Mouse (Mus musculus): ENCODE measurements around the gene Ccdc61. TPM values are rescaled to one million over a fixed set of nuclear protein-coding genes. Genes with fewer than 3 reads are reported as not detected.

Ccdc61 gene
- polyA plus RNA-seq, 1 experiment from 2014 or later: 32.1 TPM

DNA sequence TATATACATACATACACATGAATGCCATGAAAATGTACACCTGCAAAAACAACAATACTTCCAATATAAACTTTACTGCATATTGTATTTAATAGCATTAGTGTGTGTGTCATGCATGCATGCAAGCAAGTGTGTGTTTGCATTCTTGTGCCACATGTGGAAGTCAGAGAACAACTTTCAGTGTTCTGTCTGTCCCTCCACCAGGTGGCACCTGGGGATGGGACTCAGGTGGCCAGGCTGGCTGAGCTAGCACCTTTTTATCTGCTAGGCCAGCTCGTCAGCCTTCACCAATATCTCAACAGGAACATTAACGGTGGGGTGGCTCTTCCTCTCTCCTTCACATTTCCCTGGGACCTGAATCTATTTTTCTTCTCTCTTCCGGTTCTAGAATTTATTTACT lies 7.7 kb downstream of the Ccdc61 start:
- Histone ChIP-seq H3K36me3 (peaks cover 18% of the 10 kb centered on the region; the same call in 1 of the 2 replicates), H3K9me3 (no peaks in the 10 kb centered on the region), H3K27ac (no peak overlapping the region), H3K4me1 (0 out of 2 replicates have a peak, but pooled peaks cover 6% of the 10 kb centered on the region), H3K4me2 (no peak overlapping the region), H3K4me3 (no peak overlapping the region), H3K27me3 (no peaks in the 10 kb centered on the region), H3K9ac (no peak overlapping the region)
- no peak for ATAC-seq (ENCODE audit: borderline replicate concordance, extremely low read depth, low FRiP score, low TSS enrichment)
- WGBS: 57% methylated on average over 3 of the region's 3 CpGs

DNA sequence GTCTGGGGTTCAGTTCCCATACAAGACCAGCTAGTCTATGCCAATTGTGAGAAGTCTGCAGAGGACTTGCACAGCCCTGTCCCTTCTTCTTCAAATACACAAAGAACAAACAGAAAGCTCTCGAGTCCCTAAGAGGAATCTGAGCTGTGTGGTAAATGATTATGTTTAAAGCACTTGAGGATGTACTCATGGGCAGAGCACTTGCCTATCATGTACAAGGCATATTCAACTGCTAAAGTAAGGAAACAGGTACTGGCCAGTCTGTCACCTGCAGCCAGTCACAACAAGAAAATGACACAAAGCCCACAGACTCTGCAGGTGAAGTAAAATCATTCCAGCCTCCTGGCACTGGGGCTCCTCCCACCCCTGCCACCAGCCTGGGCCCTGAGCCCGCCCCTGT lies 9.7 kb downstream of the Ccdc61 start:
- H3K4me1 ChIP-seq: 0 out of 2 replicates have a peak, but pooled peaks cover 6% of the 10 kb centered on the region
- peak; percentile 35; the same call in 1 of the 2 replicates for ATAC-seq (ENCODE audit: borderline replicate concordance, extremely low read depth, low FRiP score, low TSS enrichment)
- no peak overlapping the region for H3K4me2 ChIP-seq
- H3K9ac ChIP-seq: no peak overlapping the region
- peaks cover 18% of the 10 kb centered on the region; the same call in 1 of the 2 replicates for H3K36me3 ChIP-seq
- no peaks in the 10 kb centered on the region for H3K9me3 ChIP-seq
- H3K4me3 ChIP-seq: no peak overlapping the region
- WGBS: 54% methylated on average over 2 of the region's 2 CpGs
- no peaks in the 10 kb centered on the region for H3K27me3 ChIP-seq
- 0 out of 2 replicates have a peak overlapping the region, but pooled peaks have one; percentile 7 for H3K27ac ChIP-seq

DNA sequence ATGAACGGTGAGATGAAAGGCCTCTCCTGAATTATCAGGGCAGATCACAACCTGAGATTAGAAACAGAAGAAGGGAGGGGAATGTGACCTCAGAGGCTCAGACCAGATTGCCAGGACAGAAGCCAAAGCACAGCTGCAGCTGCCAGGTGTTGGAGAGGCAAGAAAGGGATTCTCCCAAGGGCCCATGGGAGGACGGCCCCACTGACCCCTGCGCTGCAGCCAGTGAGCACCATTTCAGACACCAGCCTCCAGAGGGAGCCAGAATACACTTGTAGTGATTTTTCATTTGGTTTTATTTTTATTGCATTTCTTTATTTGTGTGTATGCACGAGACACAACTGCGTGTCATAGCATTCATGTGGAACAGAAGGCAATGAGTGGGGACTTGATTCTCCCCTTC lies 13.7 kb downstream of the Ccdc61 start:
- H3K36me3 ChIP-seq: peaks cover 11% of the 10 kb centered on the region; the same call in 1 of the 2 replicates
- no peak overlapping the region for H3K9ac ChIP-seq
- peaks cover 8% of the 10 kb centered on the region for H3K27me3 ChIP-seq
- 47% methylated on average over 5 of the region's 5 CpGs for WGBS
- H3K4me2 ChIP-seq: no peak overlapping the region
- H3K4me1 ChIP-seq: peaks cover 27% of the 10 kb centered on the region
- H3K9me3 ChIP-seq: no peaks in the 10 kb centered on the region
- H3K4me3 ChIP-seq: no peak overlapping the region
- no peak for ATAC-seq (ENCODE audit: borderline replicate concordance, extremely low read depth, low FRiP score, low TSS enrichment)
- H3K27ac ChIP-seq: no peak overlapping the region

DNA sequence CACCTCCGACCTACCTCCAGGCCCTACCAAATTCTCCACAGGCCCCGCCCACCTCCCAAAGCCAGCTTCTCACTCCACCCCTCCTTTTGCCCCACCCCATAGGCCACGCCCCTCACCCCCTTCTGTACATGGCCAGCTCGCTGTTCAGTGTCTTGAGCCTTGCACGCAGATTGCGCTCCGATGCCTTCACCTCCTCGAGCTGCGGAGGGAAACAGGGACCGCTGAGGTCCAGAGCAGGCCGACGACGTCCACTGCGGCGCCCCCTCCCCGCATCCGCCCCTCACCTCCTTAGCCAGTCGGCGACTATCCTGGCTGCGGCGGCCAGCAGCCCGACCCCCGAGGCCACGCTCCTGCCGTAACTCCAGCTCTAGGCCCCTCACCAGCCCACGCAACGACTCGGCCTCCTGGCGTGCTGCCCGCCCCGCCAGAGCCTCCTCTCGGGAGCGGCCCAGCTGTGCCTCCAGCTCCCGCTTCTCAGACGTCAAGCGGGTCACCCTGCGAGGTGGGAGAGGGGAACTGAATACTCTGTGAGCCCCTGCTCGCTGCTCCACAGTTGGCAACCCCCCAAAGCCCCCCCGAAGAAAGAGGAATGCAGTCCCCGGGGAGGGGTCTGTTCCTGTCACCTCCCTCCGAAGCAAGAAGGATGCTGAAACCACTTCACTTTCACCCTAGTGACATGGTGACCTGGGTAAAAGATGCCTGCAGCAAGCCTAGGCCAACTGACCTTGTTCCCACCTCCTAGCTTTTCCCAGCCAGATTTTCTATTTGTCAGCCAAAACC lies 16.4 kb downstream of the Ccdc61 start:
- Histone ChIP-seq H3K4me2 (peak overlapping the region; percentile 86), H3K9ac (peak overlapping the region; percentile 43), H3K36me3 (peaks cover 3% of the 10 kb centered on the region; the same call in 1 of the 2 replicates), H3K27ac (no peak overlapping the region), H3K4me1 (peaks cover 21% of the 10 kb centered on the region), H3K4me3 (peak overlapping the region; percentile 38), H3K9me3 (no peaks in the 10 kb centered on the region), H3K27me3 (peaks cover 8% of the 10 kb centered on the region)
- WGBS: 3% methylated on average over 41 of the region's 41 CpGs
- peak; percentile 60 for ATAC-seq (ENCODE audit: borderline replicate concordance, extremely low read depth, low FRiP score, low TSS enrichment)

DNA sequence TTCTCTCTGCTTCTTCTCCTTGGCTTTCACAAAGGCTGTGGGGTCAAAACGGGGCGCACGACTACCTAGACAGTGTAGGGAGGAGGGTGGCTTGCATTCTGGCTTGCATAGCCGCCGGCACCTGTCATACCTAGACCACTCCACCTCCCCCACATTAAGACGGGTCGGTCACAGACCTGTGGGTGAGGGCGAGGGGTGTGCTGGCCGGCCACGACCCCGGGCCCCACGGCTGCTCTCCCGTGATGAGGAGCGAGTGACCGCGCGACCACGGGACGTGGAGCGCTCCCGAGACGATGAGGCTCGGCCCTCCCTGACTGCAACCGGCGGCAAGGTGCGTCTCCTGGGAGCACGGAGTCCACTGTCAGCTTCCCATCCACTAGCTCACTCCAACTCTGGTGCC lies 17.2 kb downstream of the Ccdc61 start:
- WGBS: 33% methylated on average over 20 of the region's 27 CpGs
- H3K4me2 ChIP-seq: peak overlapping the region; percentile 86
- peak overlapping the region; percentile 38; the same call in 1 of the 2 replicates for H3K4me3 ChIP-seq
- 0 out of 2 replicates have a peak, but pooled peaks have one; percentile 6 for ATAC-seq (ENCODE audit: borderline replicate concordance, extremely low read depth, low FRiP score, low TSS enrichment)
- 0 out of 2 replicates have a peak, but pooled peaks cover 3% of the 10 kb centered on the region for H3K36me3 ChIP-seq
- no peak overlapping the region for H3K27ac ChIP-seq
- peaks cover 21% of the 10 kb centered on the region for H3K4me1 ChIP-seq
- peaks cover 8% of the 10 kb centered on the region for H3K27me3 ChIP-seq
- no peaks in the 10 kb centered on the region for H3K9me3 ChIP-seq
- no peak overlapping the region for H3K9ac ChIP-seq

DNA sequence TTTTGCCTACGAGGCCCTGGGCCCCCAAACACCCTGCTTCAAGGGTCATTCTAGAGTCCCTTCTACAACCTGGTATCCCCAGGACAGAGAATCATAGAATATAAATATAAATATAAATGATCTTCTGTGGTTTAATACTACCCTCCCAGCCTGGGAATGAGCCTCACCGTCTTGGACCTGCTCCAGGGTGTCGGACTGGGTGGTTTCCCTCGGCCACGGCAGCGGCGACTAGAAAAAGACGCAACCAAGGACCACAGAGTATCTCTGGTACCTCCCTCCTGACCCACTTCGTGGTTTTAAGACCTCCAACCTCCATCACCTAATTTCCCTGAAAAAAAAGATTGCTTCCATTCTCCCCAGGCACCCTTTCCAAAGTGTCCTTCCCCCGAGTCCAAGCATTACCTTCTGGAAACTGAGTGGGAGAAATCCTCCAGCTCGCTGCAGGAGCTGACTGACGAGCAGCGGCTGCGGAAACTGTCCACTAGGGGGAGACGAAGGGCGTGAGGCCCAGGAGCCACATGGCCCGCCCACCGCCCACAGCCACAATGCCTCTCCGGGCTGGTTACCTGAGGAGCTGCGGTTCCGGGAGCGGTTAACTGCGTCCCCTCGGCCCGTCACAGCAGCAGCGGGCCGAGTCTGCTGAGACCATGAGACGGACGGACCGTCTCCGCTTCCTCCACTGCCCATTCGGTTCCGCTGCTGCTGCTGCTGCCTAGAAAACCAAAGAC lies 18.2 kb downstream of the Ccdc61 start:
- peak overlapping the region; percentile 41 for H3K9ac ChIP-seq
- no peaks in the 10 kb centered on the region for H3K9me3 ChIP-seq
- 17% methylated on average over 33 of the region's 33 CpGs for WGBS
- H3K4me3 ChIP-seq: peak overlapping the region; percentile 38
- H3K4me1 ChIP-seq: peaks cover 21% of the 10 kb centered on the region
- H3K36me3 ChIP-seq: no peaks in the 10 kb centered on the region
- peaks cover 8% of the 10 kb centered on the region for H3K27me3 ChIP-seq
- no peak overlapping the region for H3K27ac ChIP-seq
- ATAC-seq (ENCODE audit: borderline replicate concordance, extremely low read depth, low FRiP score, low TSS enrichment): peak; percentile 41; the same call in 1 of the 2 replicates
- H3K4me2 ChIP-seq: peak overlapping the region; percentile 86

DNA sequence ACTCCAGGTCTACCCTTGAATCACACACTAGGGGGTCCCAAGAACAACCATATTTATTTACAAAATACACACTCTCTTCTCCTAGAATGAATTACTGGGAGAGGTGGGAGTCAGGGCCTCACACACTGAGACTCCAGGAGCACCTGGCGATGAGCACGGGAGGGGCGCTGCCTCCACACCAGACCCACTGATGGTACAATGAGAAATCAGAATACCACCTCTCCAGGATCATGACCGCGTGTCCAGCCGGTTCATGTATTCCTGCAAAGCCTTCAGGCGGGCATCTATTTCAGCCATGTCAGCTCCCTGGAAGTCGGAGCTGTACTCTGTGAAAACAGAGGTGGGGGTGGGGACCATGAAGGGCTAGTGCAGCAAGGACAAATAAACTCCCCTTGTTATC lies 19.4 kb downstream of the Ccdc61 start:
- H3K9ac ChIP-seq: no peak overlapping the region
- H3K27me3 ChIP-seq: peaks cover 8% of the 10 kb centered on the region
- no peak overlapping the region for H3K4me3 ChIP-seq
- peaks cover 21% of the 10 kb centered on the region for H3K4me1 ChIP-seq
- no peak overlapping the region for H3K4me2 ChIP-seq
- no peaks in the 10 kb centered on the region for H3K9me3 ChIP-seq
- ATAC-seq (ENCODE audit: borderline replicate concordance, extremely low read depth, low FRiP score, low TSS enrichment): no peak
- 85% methylated on average over 8 of the region's 8 CpGs for WGBS
- H3K27ac ChIP-seq: no peak overlapping the region
- H3K36me3 ChIP-seq: no peaks in the 10 kb centered on the region

DNA sequence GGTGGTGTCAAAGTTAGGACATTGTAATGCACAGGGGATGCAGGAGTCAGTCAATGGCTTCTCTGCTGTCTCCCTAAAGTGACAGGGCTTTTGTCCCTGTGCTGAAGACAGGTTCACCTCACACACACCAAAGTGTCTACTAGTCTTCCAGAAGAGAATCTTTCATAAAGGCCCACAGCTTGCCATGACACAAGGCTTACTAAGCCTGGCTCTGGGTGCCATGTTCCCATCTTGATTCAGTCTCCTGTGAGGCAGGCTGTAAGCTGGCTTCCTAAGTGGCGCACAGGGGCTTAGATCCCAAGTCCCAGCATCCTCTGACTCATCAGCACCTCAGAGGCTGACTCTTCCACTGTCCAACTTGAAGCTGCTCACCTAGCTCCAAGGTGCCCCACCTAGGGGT lies 23.3 kb downstream of the Ccdc61 start:
- Histone ChIP-seq H3K27ac (no peak overlapping the region), H3K4me1 (peaks cover 11% of the 10 kb centered on the region), H3K4me3 (no peak overlapping the region), H3K36me3 (no peaks in the 10 kb centered on the region), H3K4me2 (no peak overlapping the region), H3K9me3 (no peaks in the 10 kb centered on the region), H3K27me3 (no peaks in the 10 kb centered on the region), H3K9ac (no peak overlapping the region)
- ATAC-seq (ENCODE audit: borderline replicate concordance, extremely low read depth, low FRiP score, low TSS enrichment): no peak
- 95% methylated on average over 1 of the region's 1 CpGs for WGBS

DNA sequence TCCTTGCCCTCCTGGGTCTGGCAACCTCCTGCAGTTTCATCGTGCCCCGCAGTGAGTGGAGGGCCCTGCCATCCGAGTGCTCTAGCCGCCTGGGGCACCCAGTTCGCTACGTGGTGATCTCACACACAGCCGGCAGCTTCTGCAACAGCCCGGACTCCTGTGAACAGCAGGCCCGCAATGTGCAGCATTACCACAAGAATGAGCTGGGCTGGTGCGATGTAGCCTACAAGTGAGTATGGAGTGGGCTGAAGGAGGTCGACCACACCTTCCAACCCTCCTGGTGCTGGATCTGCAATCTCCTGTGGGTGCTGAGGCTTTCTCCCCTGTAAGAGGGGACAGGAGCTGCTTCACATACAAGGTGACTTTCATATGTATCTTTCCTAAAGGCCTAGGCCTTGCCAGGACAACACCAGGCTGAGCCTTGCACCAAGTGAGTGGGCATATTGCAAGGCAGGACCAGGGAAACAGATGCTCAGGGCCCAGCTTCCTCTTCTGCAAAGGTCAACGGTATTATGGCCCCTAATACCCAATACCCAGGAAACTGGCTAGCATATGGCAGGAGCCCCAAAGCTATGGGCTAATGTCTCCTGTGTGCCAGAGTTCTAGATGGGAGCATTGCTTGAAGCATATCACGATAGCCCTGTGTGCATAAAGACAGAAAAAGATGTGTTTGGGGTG lies 25.3 kb downstream of the Ccdc61 start:
- 35% methylated on average over 13 of the region's 13 CpGs for WGBS
- no peak for ATAC-seq (ENCODE audit: borderline replicate concordance, extremely low read depth, low FRiP score, low TSS enrichment)
- Histone ChIP-seq H3K27me3 (no peaks in the 10 kb centered on the region), H3K4me2 (no peak overlapping the region), H3K9ac (no peak overlapping the region), H3K4me3 (no peak overlapping the region), H3K4me1 (peaks cover 11% of the 10 kb centered on the region), H3K27ac (peak overlapping the region; percentile 47; the same call in 1 of the 2 replicates), H3K36me3 (no peaks in the 10 kb centered on the region), H3K9me3 (no peaks in the 10 kb centered on the region)

DNA sequence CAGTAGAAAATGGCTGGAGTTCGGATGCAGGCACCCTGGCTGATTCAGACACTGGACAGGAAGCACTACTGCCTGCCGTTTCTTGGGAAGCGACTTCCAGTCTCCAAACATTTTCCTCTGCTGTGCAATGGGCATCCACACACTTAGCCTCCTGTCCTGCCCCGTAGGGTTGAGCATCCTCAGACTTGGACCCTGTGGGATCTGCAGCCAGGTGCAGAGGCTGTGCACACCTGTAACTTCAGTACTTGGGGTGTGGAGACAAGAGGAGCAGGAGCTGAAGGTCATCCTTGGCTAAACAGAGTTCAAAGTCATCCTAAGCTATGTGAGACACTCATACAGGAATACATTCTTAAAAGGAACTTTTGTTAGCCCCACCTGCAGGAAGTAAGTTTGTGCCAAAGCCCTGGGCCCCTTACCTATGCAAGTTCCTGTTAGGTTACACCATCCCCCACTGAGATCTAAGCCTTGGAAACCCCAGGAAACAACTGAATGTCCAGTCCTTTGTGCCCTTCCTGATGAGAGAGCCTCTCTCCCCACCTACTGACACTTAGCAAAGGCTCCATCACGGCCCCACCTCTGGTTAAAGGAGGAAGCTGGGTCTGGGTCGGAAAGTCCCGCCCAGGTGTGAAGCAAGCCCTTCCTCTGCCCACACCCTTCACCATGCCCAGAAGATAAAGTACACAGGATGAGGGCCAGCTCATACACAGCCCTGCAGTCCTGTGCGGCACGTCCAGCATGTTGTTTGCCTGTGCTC lies 26.0 kb downstream of the Ccdc61 start:
- H3K9ac ChIP-seq: no peak overlapping the region

DNA sequence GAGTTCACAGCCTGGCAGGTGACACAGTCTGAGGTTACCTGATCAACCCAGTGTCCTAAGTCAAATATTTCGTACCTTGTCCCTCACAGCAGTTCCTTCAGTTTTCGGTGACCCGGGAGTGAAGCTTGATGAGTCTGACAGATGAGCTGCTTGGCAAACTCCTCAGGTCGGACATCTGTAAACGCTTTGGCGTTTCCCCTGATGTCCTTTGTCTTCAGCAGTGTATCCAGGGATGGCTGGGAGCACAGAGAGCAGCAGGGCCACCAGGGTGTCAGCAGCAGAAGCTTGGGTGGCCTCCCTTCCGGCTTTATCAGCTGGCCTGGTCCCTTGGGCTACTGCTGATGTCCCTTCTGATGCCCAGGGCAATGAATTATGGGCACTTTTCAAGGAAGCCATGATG lies 31.5 kb downstream of the Ccdc61 start:
- Histone ChIP-seq H3K9me3 (no peaks in the 10 kb centered on the region), H3K27ac (no peak overlapping the region), H3K4me1 (no peaks in the 10 kb centered on the region), H3K36me3 (no peaks in the 10 kb centered on the region), H3K4me3 (no peak overlapping the region), H3K27me3 (no peaks in the 10 kb centered on the region), H3K4me2 (no peak overlapping the region), H3K9ac (no peak overlapping the region)
- ATAC-seq (ENCODE audit: borderline replicate concordance, extremely low read depth, low FRiP score, low TSS enrichment): no peak
- 32% methylated on average over 7 of the region's 7 CpGs for WGBS

More for the DNA sequence above, 26.0 kb downstream of the Ccdc61 start:
- 38% methylated on average over 9 of the region's 9 CpGs for WGBS
- Histone ChIP-seq H3K36me3 (no peaks in the 10 kb centered on the region), H3K4me3 (no peak overlapping the region), H3K9me3 (no peaks in the 10 kb centered on the region), H3K27me3 (no peaks in the 10 kb centered on the region), H3K4me2 (no peak overlapping the region), H3K27ac (peak overlapping the region; percentile 47; the same call in 1 of the 2 replicates), H3K4me1 (peaks cover 11% of the 10 kb centered on the region)
- peak; percentile 79 for ATAC-seq (ENCODE audit: borderline replicate concordance, extremely low read depth, low FRiP score, low TSS enrichment)
